Mouse (Mus musculus): ENCODE measurements around the gene Psme4. TPM values are rescaled to one million over a fixed set of nuclear protein-coding genes. Genes with fewer than 3 reads are reported as not detected.
A peak's percentile ranks its signal among the peaks of the same experiment; 100 is the strongest.
"Not testable (repeated sequence)": the region's sequence is repeated elsewhere in the genome, so short reads cannot be mapped to it uniquely, and the experiment has no call there.

Psme4 gene
- total RNA-seq (2021): 100 to 1,000 TPM; 138 to 169 TPM
- long read RNA-seq, experiment 1, full-length matches to known transcripts: 2 of 26 reads
- long read RNA-seq, experiment 1, partial matches to known transcripts: 21 of 26 reads
- long read RNA-seq, experiment 1, other reads (novel, unspliced or antisense): 3 of 26 reads
- long read RNA-seq, experiment 2, partial matches to known transcripts: 17 of 18 reads
- long read RNA-seq, experiment 2, other reads (novel, unspliced or antisense): 1 of 18 reads

- intact Hi-C loops (cut with DNase I): no loop called here
- peak; percentile 96 to 98 for DNase-seq
Measured at GRCm38 (mm10) chr11:30771267-30771903, at the start of gene Psme4. TSS of gene Psme4 (plus strand) at chr11:30771726.

GRCm38 (mm10) chr11:30723438-30723837, 48.1 kb upstream of the Psme4 start:
- no peak for DNase-seq
- intact Hi-C loops (cut with DNase I): no loop called here

GRCm38 (mm10) chr11:30730721-30731120, 40.8 kb upstream of the Psme4 start:
- intact Hi-C loops (cut with DNase I): no loop called here
- DNase-seq: no peak

GRCm38 (mm10) chr11:30733376-30733775, 38.1 kb upstream of the Psme4 start:
- intact Hi-C loops (cut with DNase I): no loop called here
- DNase-seq: no peak

GRCm38 (mm10) chr11:30743991-30744390, 27.5 kb upstream of the Psme4 start:
- DNase-seq: no peak
- intact Hi-C loops (cut with DNase I): no loop called here

GRCm38 (mm10) chr11:30748938-30749337, 22.6 kb upstream of the Psme4 start:
- intact Hi-C loops (cut with DNase I): no loop called here
- DNase-seq: no peak

GRCm38 (mm10) chr11:30749587-30749986, 21.9 kb upstream of the Psme4 start:
- intact Hi-C loops (cut with DNase I): no loop called here
- no peak for DNase-seq

GRCm38 (mm10) chr11:30750039-30750823, 21.3 kb upstream of the Psme4 start:
- no peak for DNase-seq
- intact Hi-C loops (cut with DNase I): no loop called here

- peak in 1 of 2 experiments; percentile 12 for DNase-seq
- intact Hi-C loops (cut with DNase I): no loop called here
Measured at GRCm38 (mm10) chr11:30752956-30753355, 18.6 kb upstream of the Psme4 start.

- DNase-seq; intact Hi-C loops (cut with DNase I): not testable (repeated sequence)
Measured at GRCm38 (mm10) chr11:30754486-30754854, 17.1 kb upstream of the Psme4 start.

- peak; percentile 49 to 50 for DNase-seq
- intact Hi-C loops (cut with DNase I): no loop called here
Measured at GRCm38 (mm10) chr11:30754855-30755530, 16.5 kb upstream of the Psme4 start.

- intact Hi-C loops (cut with DNase I): no loop called here
- no peak for DNase-seq
Measured at GRCm38 (mm10) chr11:30761381-30761780, 10.1 kb upstream of the Psme4 start.

GRCm38 (mm10) chr11:30761891-30762290, 9.6 kb upstream of the Psme4 start:
- DNase-seq: no peak
- intact Hi-C loops (cut with DNase I): no loop called here

- no peak for DNase-seq
- intact Hi-C loops (cut with DNase I): no loop called here
Measured at GRCm38 (mm10) chr11:30765076-30765475, 6.5 kb upstream of the Psme4 start.

- intact Hi-C loops (cut with DNase I): no loop called here
- DNase-seq: no peak
Measured at GRCm38 (mm10) chr11:30770817-30771216, 709 bp upstream of the Psme4 start.

GRCm38 (mm10) chr11:30771904-30772581, 517 bp downstream of the Psme4 start:
- intact Hi-C loops (cut with DNase I): no loop called here
- peak; percentile 61 to 62 for DNase-seq

- intact Hi-C loops (cut with DNase I): no loop called here
- no peak for DNase-seq
Measured at GRCm38 (mm10) chr11:30772777-30773417, 1.4 kb downstream of the Psme4 start.

- DNase-seq: peak in 1 of 2 experiments; percentile 12
- intact Hi-C loops (cut with DNase I): no loop called here
Measured at GRCm38 (mm10) chr11:30774638-30775037, 3.1 kb downstream of the Psme4 start.

GRCm38 (mm10) chr11:30777498-30777897, 6.0 kb downstream of the Psme4 start:
- intact Hi-C loops (cut with DNase I): no loop called here
- DNase-seq: no peak

- no peak for DNase-seq
- intact Hi-C loops (cut with DNase I): no loop called here
Measured at GRCm38 (mm10) chr11:30780893-30781292, 9.4 kb downstream of the Psme4 start.

All from heart, postnatal 14 days (tissue).